Mouse (Mus musculus) liver, adult 2 months (tissue): Measurements from ENCODE around the gene Pitpnb.

Experiments
- CTCF ChIP-seq: fragments of 200-500 bp; IDR thresholded peaks from 2 replicates; pipeline ENCODE4 v1.5.1; 2011; ENCODE audit warnings: low read depth, low read length, control low read depth
- POLR2A ChIP-seq: fragments of 200-500 bp; IDR thresholded peaks from 2 replicates; pipeline ENCODE4 v1.6.1; 2011; ENCODE audit warnings: low read length, control low read depth; ENCODE audit not compliant: insufficient read depth; ENCODE audit errors: extremely low read depth

- TF ChIP-seq CTCF (no peak), POLR2A (no peak)
Observed at GRCm38 (mm10) chr5:111375616-111376015, 45.1 kb downstream of the Pitpnb start.
